Comparison of ENCODE assay signal across 18 mouse cellular contexts in the genomic region with DNA sequence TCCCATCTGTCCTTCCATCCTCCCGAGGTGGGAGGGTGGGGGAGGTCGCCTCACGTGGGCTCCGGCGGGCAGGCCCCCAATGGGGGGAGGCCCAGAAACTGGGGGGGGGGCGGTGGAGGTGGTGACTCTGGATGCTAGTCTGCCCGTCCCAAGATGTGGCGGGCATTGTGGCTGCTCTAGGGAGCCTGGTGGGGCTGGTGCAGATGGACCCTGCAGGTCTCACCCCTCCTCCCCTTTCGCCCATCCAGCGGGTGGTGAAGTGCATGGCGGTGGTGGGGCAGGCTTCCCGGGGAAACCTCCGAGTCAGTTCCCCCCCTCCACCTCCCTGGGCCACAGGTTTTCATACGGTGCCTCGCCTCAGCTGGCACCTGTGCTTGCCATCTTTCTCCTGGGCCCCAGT.
A peak's percentile ranks its signal among the peaks of the same experiment; 100 is the strongest.
DNase-seq lines count a peak whose midpoint lies in the region; ATAC-seq and TF ChIP-seq lines count a peak whose summit lies in the region.
"Had no signal": no experiment of that assay in that cellular context is flagged by ENCODE, and none has a peak within 500 bp of the region (broad histone marks: within the 10 kb centered on the region; RNA-seq: fewer than 3 reads in every experiment).

No protein-coding gene starts in this region.

- no peak for TF ChIP-seq EP300 in liver, postnatal 0 days (IDR thresholded peaks at IDR 0.05; ENCODE audit: low read depth)

- no peak overlapping the region for H3K9ac ChIP-seq in forebrain, embryonic 13.5 days
- no peak overlapping the region for H3K9ac ChIP-seq in forebrain, postnatal 0 days
- no peak overlapping the region for H3K9ac ChIP-seq in liver, embryonic 12.5 days
- H3K9ac ChIP-seq in liver, postnatal 0 days (replicated peaks) = no peak overlapping the region
- H3K9ac ChIP-seq in forebrain, embryonic 12.5 days = no peak overlapping the region
- H3K9ac ChIP-seq: hindbrain, embryonic 12.5 days had no signal

- no peaks in the 10 kb centered on the region for H3K27me3 ChIP-seq in forebrain, embryonic 13.5 days
- no peaks in the 10 kb centered on the region for H3K27me3 ChIP-seq in forebrain, postnatal 0 days (ENCODE audit: insufficient read depth, low read length)
- H3K27me3 ChIP-seq in liver, embryonic 12.5 days (replicated peaks) = no peaks in the 10 kb centered on the region
- H3K27me3 ChIP-seq in liver, postnatal 0 days (ENCODE audit: insufficient read depth, low read length) = no peaks in the 10 kb centered on the region
- H3K27me3 ChIP-seq in E14TG2a.4 (ENCODE audit: insufficient read depth, low read length) (no peaks in the 10 kb centered on the region), G1E (ENCODE audit: insufficient read depth, low read length) (peaks cover 3% of the 10 kb centered on the region; the same call in 1 of the 2 replicates)
- H3K27me3 ChIP-seq in forebrain, embryonic 12.5 days = no peaks in the 10 kb centered on the region
- H3K27me3 ChIP-seq: hindbrain, embryonic 12.5 days; megakaryocyte, embryonic 14.5 days had no signal

- H3K4me2 ChIP-seq in forebrain, embryonic 13.5 days = no peak overlapping the region
- no peak overlapping the region for H3K4me2 ChIP-seq in forebrain, postnatal 0 days (ENCODE audit: low read depth)
- no peak overlapping the region for H3K4me2 ChIP-seq in liver, embryonic 12.5 days
- H3K4me2 ChIP-seq in liver, postnatal 0 days (ENCODE audit: low read depth, low read length) = no peak overlapping the region
- H3K4me2 ChIP-seq in forebrain, embryonic 12.5 days = no peak overlapping the region
- H3K4me2 ChIP-seq: hindbrain, embryonic 12.5 days; liver, embryonic 11.5 days had no signal

- no peak for DNase-seq in forebrain, postnatal 0 days
- no peak for DNase-seq in liver, postnatal 0 days
- DNase-seq in G1E (ENCODE audit: low spot score) = no peak
- DNase-seq: adrenal gland, postnatal 14 days; cerebellum, adult 9-10 months; kidney, adult 2 months; left cerebral cortex, postnatal 4 days; lung, adult 2 months had no signal

- no peaks in the 10 kb centered on the region for H3K36me3 ChIP-seq in forebrain, embryonic 13.5 days (ENCODE audit: poor library complexity, severe bottlenecking)
- H3K36me3 ChIP-seq in forebrain, postnatal 0 days (ENCODE audit: insufficient read depth) = no peaks in the 10 kb centered on the region
- H3K36me3 ChIP-seq in liver, embryonic 12.5 days = peaks cover 3% of the 10 kb centered on the region; the same call in 1 of the 2 replicates
- no peaks in the 10 kb centered on the region for H3K36me3 ChIP-seq in liver, postnatal 0 days (replicated peaks; ENCODE audit: insufficient read depth, low read length)
- no peaks in the 10 kb centered on the region for H3K36me3 ChIP-seq in E14TG2a.4 (ENCODE audit: insufficient read depth, low read length)
- no peaks in the 10 kb centered on the region for H3K36me3 ChIP-seq in G1E (replicated peaks)
- no peaks in the 10 kb centered on the region for H3K36me3 ChIP-seq in forebrain, embryonic 12.5 days (replicated peaks)
- H3K36me3 ChIP-seq: hindbrain, embryonic 12.5 days had no signal

- H3K4me1 ChIP-seq in forebrain, embryonic 13.5 days = no peaks in the 10 kb centered on the region
- no peaks in the 10 kb centered on the region for H3K4me1 ChIP-seq in forebrain, postnatal 0 days (ENCODE audit: insufficient read depth)
- H3K4me1 ChIP-seq in liver, embryonic 12.5 days = no peaks in the 10 kb centered on the region
- no peaks in the 10 kb centered on the region for H3K4me1 ChIP-seq in liver, postnatal 0 days (ENCODE audit: insufficient read depth)
- H3K4me1 ChIP-seq in E14TG2a.4 (replicated peaks; ENCODE audit: low read depth, low read length) = 0 out of 2 replicates have a peak, but pooled peaks cover 6% of the 10 kb centered on the region
- no peaks in the 10 kb centered on the region for H3K4me1 ChIP-seq in G1E (ENCODE audit: insufficient read depth, low read depth, low read length)
- H3K4me1 ChIP-seq in forebrain, embryonic 12.5 days = no peaks in the 10 kb centered on the region
- H3K4me1 ChIP-seq: hindbrain, embryonic 12.5 days; megakaryocyte, embryonic 14.5 days had no signal

- H3K27ac ChIP-seq in forebrain, embryonic 13.5 days = no peak overlapping the region
- no peak overlapping the region for H3K27ac ChIP-seq in forebrain, postnatal 0 days (ENCODE audit: low read depth, low read length)
- H3K27ac ChIP-seq in liver, embryonic 12.5 days = no peak overlapping the region
- no peak overlapping the region for H3K27ac ChIP-seq in liver, postnatal 0 days (ENCODE audit: low read depth)
- H3K27ac ChIP-seq in forebrain, embryonic 12.5 days = no peak overlapping the region
- H3K27ac ChIP-seq: hindbrain, embryonic 12.5 days; kidney, postnatal 0 days had no signal

- H3K4me3 ChIP-seq in forebrain, embryonic 13.5 days = no peak overlapping the region
- no peak overlapping the region for H3K4me3 ChIP-seq in forebrain, postnatal 0 days (ENCODE audit: low read depth, low read length)
- H3K4me3 ChIP-seq in liver, embryonic 12.5 days = no peak overlapping the region
- no peak overlapping the region for H3K4me3 ChIP-seq in liver, postnatal 0 days (ENCODE audit: low read depth, low read length)
- H3K4me3 ChIP-seq in E14TG2a.4 (replicated peaks; ENCODE audit: low read length) = peak overlapping the region; percentile 62
- peak overlapping the region; percentile 6; the same call in 1 of the 2 replicates for H3K4me3 ChIP-seq in G1E (ENCODE audit: low read depth, low read length)
- H3K4me3 ChIP-seq in forebrain, embryonic 12.5 days (replicated peaks) = no peak overlapping the region
- H3K4me3 ChIP-seq: hindbrain, embryonic 12.5 days had no signal

- peaks cover 13% of the 10 kb centered on the region; the same call in 1 of the 2 replicates for H3K9me3 ChIP-seq in forebrain, embryonic 13.5 days (replicated peaks)
- no peaks in the 10 kb centered on the region for H3K9me3 ChIP-seq in forebrain, postnatal 0 days (ENCODE audit: low read length)
- H3K9me3 ChIP-seq in liver, embryonic 12.5 days (replicated peaks) = peaks cover 27% of the 10 kb centered on the region
- H3K9me3 ChIP-seq in liver, postnatal 0 days (ENCODE audit: low read length) = peaks cover 12% of the 10 kb centered on the region
- peaks cover 58% of the 10 kb centered on the region for H3K9me3 ChIP-seq in E14TG2a.4 (ENCODE audit: low read length)
- H3K9me3 ChIP-seq in G1E (replicated peaks) = peaks cover 19% of the 10 kb centered on the region
- peaks cover 8% of the 10 kb centered on the region for H3K9me3 ChIP-seq in forebrain, embryonic 12.5 days

- WGBS in forebrain, embryonic 13.5 days = 87% methylated on average over 10 of the region's 15 CpGs
- 88% methylated on average over 14 of the region's 15 CpGs for WGBS in forebrain, postnatal 0 days
- 70% methylated on average over 13 of the region's 15 CpGs for WGBS in liver, embryonic 12.5 days (ENCODE audit: insufficient replicate concordance)
- 75% methylated on average over 11 of the region's 15 CpGs for WGBS in liver, postnatal 0 days (ENCODE audit: insufficient replicate concordance)
- WGBS in forebrain, embryonic 12.5 days = 84% methylated on average over 15 of the region's 15 CpGs

- ATAC-seq in forebrain, embryonic 13.5 days = peak; percentile 30; the same call in 1 of the 2 replicates
- ATAC-seq in forebrain, postnatal 0 days = no peak
- 0 out of 2 replicates have a peak, but pooled peaks have one; percentile 10 for ATAC-seq in liver, embryonic 12.5 days
- no peak for ATAC-seq in liver, postnatal 0 days
- ATAC-seq in G1E (ENCODE audit: extremely low read depth, insufficient number of reproducible peaks, low FRiP score, poor library complexity, severe bottlenecking) = no peak
- ATAC-seq in forebrain, embryonic 12.5 days (ENCODE audit: low FRiP score) = no peak
- ATAC-seq: CD4-positive, CD25-positive, alpha-beta regulatory T cell, adult 4 months; forebrain, embryonic 14.5 days had no signal

- TF ChIP-seq CTCF in forebrain, postnatal 0 days (IDR thresholded peaks at IDR 0.05; ENCODE audit: low read depth) = no peak
- no peak for TF ChIP-seq CTCF in liver, postnatal 0 days (IDR thresholded peaks at IDR 0.05; ENCODE audit: low read depth)
- TF ChIP-seq CTCF in E14TG2a.4 (conservative IDR thresholded peaks at IDR 0.05; ENCODE audit: low read length) (no peak), G1E (IDR thresholded peaks at IDR 0.05; ENCODE audit: low read depth, low read length) (no peak)

Comparison
In these comparisons a context has a peak if more than half of its experiments do, and no peak if none do; other contexts are left out.
1. ATAC-seq: peak in forebrain, embryonic 13.5 days (single experiment) and liver, embryonic 12.5 days (single experiment); none in forebrain, postnatal 0 days (single experiment), liver, postnatal 0 days (single experiment), G1E (single experiment) and forebrain, embryonic 12.5 days (single experiment).
2. H3K4me3 ChIP-seq: peak in E14TG2a.4 (single experiment) and G1E (single experiment); none in forebrain, embryonic 13.5 days (single experiment), forebrain, postnatal 0 days (single experiment), liver, embryonic 12.5 days (single experiment), liver, postnatal 0 days (single experiment) and forebrain, embryonic 12.5 days (single experiment).